ENCODE assay signal across 10 mouse cellular contexts in genomic region chr6:101593782-101594641, GRCm38 (mm10).
DNase-seq lines count a peak whose midpoint lies in the region; ATAC-seq and TF ChIP-seq lines count a peak whose summit lies in the region.
"Had no signal": no experiment of that assay in that cellular context is flagged by ENCODE, and none has a peak within 500 bp of the region (broad histone marks: within the 10 kb centered on the region; RNA-seq: fewer than 3 reads in every experiment).

No protein-coding gene starts in this region.

- H3K27ac ChIP-seq in heart, embryonic 11.5 days (ENCODE audit: low read depth, low read length) = no peak overlapping the region
- H3K27ac ChIP-seq in lung, embryonic 15.5 days = no peak overlapping the region; the same call in 1 of the 2 replicates
- H3K27ac ChIP-seq: embryonic facial prominence, embryonic 15.5 days; limb, embryonic 15.5 days had no signal

- no peak for TF ChIP-seq POLR2A in lung, adult 2 months (IDR thresholded peaks at IDR 0.05; ENCODE audit: borderline replicate concordance, extremely low read depth, low read depth, low read length)

- no peak overlapping the region for H3K4me3 ChIP-seq in heart, embryonic 11.5 days (ENCODE audit: low read depth, low read length)
- H3K4me3 ChIP-seq in lung, adult 2 months (replicated peaks; ENCODE audit: extremely low read depth, low read depth, low read length) = no peak overlapping the region
- no peak overlapping the region for H3K4me3 ChIP-seq in lung, embryonic 15.5 days
- H3K4me3 ChIP-seq: embryonic facial prominence, embryonic 15.5 days; limb, embryonic 15.5 days had no signal

- DNase-seq in heart, adult 8-10 months (ENCODE audit: low spot score) = peak; percentile 4
- peak; percentile 4 to 16 for DNase-seq in lung, adult 18-20 months
- DNase-seq in lung, adult 2 months = no peak
- peak; percentile 36 for DNase-seq in gastrocnemius, postnatal 14 days
- DNase-seq in cerebellum, adult 9-11 months = no peak

- H3K9me3 ChIP-seq in heart, embryonic 11.5 days (replicated peaks; ENCODE audit: control insufficient read depth, low read length) = no peaks in the 10 kb centered on the region
- H3K9me3 ChIP-seq in lung, embryonic 15.5 days = no peaks in the 10 kb centered on the region
- H3K9me3 ChIP-seq: embryonic facial prominence, embryonic 15.5 days; limb, embryonic 15.5 days had no signal

- no peak overlapping the region for H3K9ac ChIP-seq in heart, embryonic 11.5 days (ENCODE audit: low read depth, low read length)
- H3K9ac ChIP-seq in lung, embryonic 15.5 days = no peak overlapping the region
- H3K9ac ChIP-seq: embryonic facial prominence, embryonic 15.5 days; limb, embryonic 15.5 days had no signal

- no peaks in the 10 kb centered on the region for H3K27me3 ChIP-seq in heart, embryonic 11.5 days (ENCODE audit: control insufficient read depth, insufficient read depth, low read length)
- no peaks in the 10 kb centered on the region for H3K27me3 ChIP-seq in lung, embryonic 15.5 days
- H3K27me3 ChIP-seq: embryonic facial prominence, embryonic 15.5 days; limb, embryonic 15.5 days had no signal

- TF ChIP-seq CTCF in lung, adult 2 months (IDR thresholded peaks at IDR 0.05; ENCODE audit: insufficient read depth, low read length) = no peak

- intact Hi-C loops in gastrocnemius, postnatal 14 days (cut with DNase I; ENCODE audit: low total_unique reads) = no loop called here

- H3K4me1 ChIP-seq in heart, embryonic 11.5 days (ENCODE audit: control insufficient read depth, insufficient read depth, low read length) = no peaks in the 10 kb centered on the region
- H3K4me1 ChIP-seq in lung, adult 2 months (ENCODE audit: control insufficient read depth, insufficient read depth, low read length) = no peaks in the 10 kb centered on the region
- H3K4me1 ChIP-seq in lung, embryonic 15.5 days = peaks cover 7% of the 10 kb centered on the region; the same call in 1 of the 2 replicates
- H3K4me1 ChIP-seq: embryonic facial prominence, embryonic 15.5 days; limb, embryonic 15.5 days had no signal

- 61% methylated on average over 12 of the region's 12 CpGs for WGBS in heart, embryonic 11.5 days (ENCODE audit: insufficient replicate concordance)
- WGBS in lung, adult 2 months = 53% methylated on average over 12 of the region's 12 CpGs
- WGBS in lung, embryonic 15.5 days = 32% methylated on average over 12 of the region's 12 CpGs

- no peak overlapping the region for H3K4me2 ChIP-seq in heart, embryonic 11.5 days
- peak overlapping the region; percentile 22; the same call in 1 of the 2 replicates for H3K4me2 ChIP-seq in lung, embryonic 15.5 days
- H3K4me2 ChIP-seq: embryonic facial prominence, embryonic 15.5 days; limb, embryonic 15.5 days had no signal

- no peaks in the 10 kb centered on the region for H3K36me3 ChIP-seq in heart, embryonic 11.5 days (ENCODE audit: control insufficient read depth, insufficient read depth, low read length)
- H3K36me3 ChIP-seq in lung, embryonic 15.5 days = no peaks in the 10 kb centered on the region
- H3K36me3 ChIP-seq: embryonic facial prominence, embryonic 15.5 days; limb, embryonic 15.5 days had no signal

- ATAC-seq in heart, embryonic 11.5 days (replicated peaks; ENCODE audit: insufficient number of reproducible peaks, low FRiP score, low TSS enrichment) = no peak
- ATAC-seq in lung, embryonic 15.5 days (ENCODE audit: borderline replicate concordance, extremely low read depth, low FRiP score, low TSS enrichment) = peak; percentile 76; the same call in 1 of the 2 replicates
- no peak for ATAC-seq in megakaryocyte, adult 5-6 weeks (ENCODE audit: poor library complexity, severe bottlenecking)

Comparison
In these comparisons a context has a peak if more than half of its experiments do, and no peak if none do; other contexts are left out.
1. DNase-seq: peak in heart, adult 8-10 months (single experiment), lung, adult 18-20 months (2 of 2) and gastrocnemius, postnatal 14 days (single experiment); none in lung, adult 2 months (single experiment) and cerebellum, adult 9-11 months (single experiment).